10 mouse cellular contexts compared by ENCODE assay signal in genomic region chr1:151708966-151709733, GRCm38 (mm10). TPM values are rescaled to one million over a fixed set of nuclear protein-coding genes. Genes with fewer than 3 reads are reported as not detected.
DNase-seq lines count a peak whose midpoint lies in the region; ATAC-seq and TF ChIP-seq lines count a peak whose summit lies in the region.
"Had no signal": no experiment of that assay in that cellular context is flagged by ENCODE, and none has a peak within 500 bp of the region (broad histone marks: within the 10 kb centered on the region; RNA-seq: fewer than 3 reads in every experiment).

No protein-coding gene starts in this region.

- peak overlapping the region; percentile 3; the same call in 1 of the 2 replicates for H3K9ac ChIP-seq in lung, embryonic 14.5 days
- H3K9ac ChIP-seq in lung, postnatal 0 days (replicated peaks; ENCODE audit: low read depth): no peak overlapping the region

- WGBS in lung, embryonic 14.5 days: 14% methylated on average over 13 of the region's 13 CpGs
- WGBS in lung, postnatal 0 days: 7% methylated on average over 13 of the region's 13 CpGs

- TF ChIP-seq EP300 in lung, postnatal 0 days (IDR thresholded peaks at IDR 0.05): no peak

- H3K27me3 ChIP-seq in lung, embryonic 14.5 days (ENCODE audit: insufficient read depth, low read length): no peaks in the 10 kb centered on the region
- H3K27me3 ChIP-seq in lung, postnatal 0 days (replicated peaks; ENCODE audit: insufficient read depth, low read length): no peaks in the 10 kb centered on the region

- TF ChIP-seq CTCF in lung, embryonic 14.5 days (IDR thresholded peaks at IDR 0.05; ENCODE audit: low read depth): no peak
- TF ChIP-seq CTCF in lung, postnatal 0 days (IDR thresholded peaks at IDR 0.05): no peak

- H3K4me3 ChIP-seq in lung, embryonic 14.5 days (ENCODE audit: low read depth, low read length): no peak overlapping the region
- no peak overlapping the region for H3K4me3 ChIP-seq in lung, postnatal 0 days (ENCODE audit: low read depth, low read length)

- H3K27ac ChIP-seq in lung, embryonic 14.5 days (ENCODE audit: low read depth): peak overlapping the region; percentile 68; the same call in 1 of the 2 replicates
- H3K27ac ChIP-seq in lung, postnatal 0 days (ENCODE audit: low read length): no peak overlapping the region

- peak; percentile 38 for DNase-seq in embryo, embryonic 11 days
- DNase-seq in embryo, embryonic 10 days (ENCODE audit: low spot score): no peak
- DNase-seq in lung, embryonic 14.5 days: peak; percentile 94
- DNase-seq in lung, adult 18-20 months: no peak
- DNase-seq in heart, postnatal 10 days: peak; percentile 44 to 67
- DNase-seq in lung, postnatal 0 days (ENCODE audit: low spot score): peak; percentile 55
- DNase-seq in left cerebral cortex, postnatal 36 days (ENCODE audit: low spot score in 2 of 2): no peak
- no peak for DNase-seq in testis, postnatal 10 days (ENCODE audit: low spot score)
- DNase-seq: gastrocnemius, postnatal 14 days; right cerebral cortex, postnatal 14 days had no signal

- H3K9me3 ChIP-seq in lung, embryonic 14.5 days (ENCODE audit: low read depth, low read length): no peaks in the 10 kb centered on the region
- no peaks in the 10 kb centered on the region for H3K9me3 ChIP-seq in lung, postnatal 0 days (ENCODE audit: low read length)

- intact Hi-C loops in heart, postnatal 10 days (cut with DNase I): loop anchor here (5.0 kb wide), 1 partner anchor 217 kb away; no protein-coding TSS in a partner anchor
- intact Hi-C loops in left cerebral cortex, postnatal 36 days (cut with DNase I): loop anchor here (5.0 kb wide), 1 partner anchor 217 kb away; no protein-coding TSS in a partner anchor

- peak; percentile 73 for ATAC-seq in lung, embryonic 14.5 days (ENCODE audit: insufficient read depth)
- ATAC-seq in lung, postnatal 0 days: peak; percentile 64

- H3K4me2 ChIP-seq in lung, embryonic 14.5 days: peak overlapping the region; percentile 45
- no peak overlapping the region for H3K4me2 ChIP-seq in lung, postnatal 0 days (replicated peaks; ENCODE audit: low read depth, low read length)

- H3K4me1 ChIP-seq in lung, embryonic 14.5 days (ENCODE audit: insufficient read depth): peaks cover 10% of the 10 kb centered on the region
- H3K4me1 ChIP-seq in lung, postnatal 0 days (ENCODE audit: insufficient read depth, low read depth, low read length): peaks cover 4% of the 10 kb centered on the region

- H3K36me3 ChIP-seq in lung, embryonic 14.5 days (ENCODE audit: insufficient read depth): no peaks in the 10 kb centered on the region
- H3K36me3 ChIP-seq in lung, postnatal 0 days (ENCODE audit: insufficient read depth, low read length): no peaks in the 10 kb centered on the region

RNA-seq across cellular contexts. Expression of gene Edem3, which starts 46.0 kb away (rescaled TPM):
- polyA plus RNA-seq in lung, embryonic 14.5 days (2014; fragmentation: Nextera tagmentation; extraction: Ambion mirVana): 23.3 and 24.5 TPM in 2 replicates
- total RNA-seq in heart, postnatal 10 days (2021): 10 to 100 TPM; 24.9 to 28.1 TPM
- 10.1 and 11.2 TPM in 2 replicates for polyA plus RNA-seq in lung, postnatal 0 days (2015; fragmentation: Nextera tagmentation; extraction: Ambion mirVana)
- total RNA-seq in left cerebral cortex, postnatal 36 days (2021): 10 to 100 TPM; 35.8 to 38.7 TPM

Comparison
In these comparisons a context has a peak if more than half of its experiments do, and no peak if none do; other contexts are left out.
1. DNase-seq: peak in embryo, embryonic 11 days (single experiment), lung, embryonic 14.5 days (single experiment), heart, postnatal 10 days (2 of 2) and lung, postnatal 0 days (single experiment); none in embryo, embryonic 10 days (single experiment), lung, adult 18-20 months (0 of 2), left cerebral cortex, postnatal 36 days (0 of 2) and testis, postnatal 10 days (single experiment).